Mouse (Mus musculus): ENCODE measurements at regions not wholly inside any gene's neighbourhood (a gene's known extent, or its start where the extent isn't known, plus 50 kb on each side); places are given as distances from the start of the nearest gene placed in this dataset.

- ATAC-seq (ENCODE audit: low FRiP score) (no peak), DNase-seq (ENCODE audit: low spot score) (no peak)
- H3K4me3 ChIP-seq (ENCODE audit: low read depth, low read length): no peak overlapping the region
- TF ChIP-seq CTCF (IDR thresholded peaks at IDR 0.05): no peak
- no peak overlapping the region for H3K4me2 ChIP-seq (ENCODE audit: low read depth, low read length, poor library complexity, severe bottlenecking)
- no peaks in the 10 kb centered on the region for H3K9me3 ChIP-seq (ENCODE audit: low read length)
- no peaks in the 10 kb centered on the region for H3K27me3 ChIP-seq (ENCODE audit: insufficient read depth, low read length)
- no peak overlapping the region for H3K9ac ChIP-seq (replicated peaks; ENCODE audit: low read length, poor library complexity, severe bottlenecking)
- no peaks in the 10 kb centered on the region for H3K36me3 ChIP-seq (ENCODE audit: insufficient read depth, low read length)
- H3K27ac ChIP-seq (ENCODE audit: low read depth, low read length): no peak overlapping the region
- H3K4me1 ChIP-seq (ENCODE audit: insufficient read depth, low read length): no peaks in the 10 kb centered on the region
Measured at GRCm38 (mm10) chr13:84365503-84365902, 143.4 kb downstream of the Tmem161b start.

- H3K9ac ChIP-seq (replicated peaks; ENCODE audit: low read length, poor library complexity, severe bottlenecking): no peak overlapping the region
- H3K36me3 ChIP-seq (ENCODE audit: insufficient read depth, low read length): no peaks in the 10 kb centered on the region
- H3K27me3 ChIP-seq (ENCODE audit: insufficient read depth, low read length): no peaks in the 10 kb centered on the region
- H3K9me3 ChIP-seq (ENCODE audit: low read length): no peaks in the 10 kb centered on the region
- no peak for ATAC-seq (ENCODE audit: low FRiP score)
- H3K27ac ChIP-seq (ENCODE audit: low read depth, low read length): no peak overlapping the region
- no peaks in the 10 kb centered on the region for H3K4me1 ChIP-seq (ENCODE audit: insufficient read depth, low read length)
- no peak overlapping the region for H3K4me2 ChIP-seq (ENCODE audit: low read depth, low read length, poor library complexity, severe bottlenecking)
- DNase-seq (ENCODE audit: low spot score): no peak
- no peak for TF ChIP-seq CTCF (IDR thresholded peaks at IDR 0.05)
- H3K4me3 ChIP-seq (ENCODE audit: low read depth, low read length): no peak overlapping the region
Measured at GRCm38 (mm10) chr13:84366017-84366416, 143.9 kb downstream of the Tmem161b start.

- Histone ChIP-seq H3K4me2 (ENCODE audit: low read depth, low read length, poor library complexity, severe bottlenecking) (no peak overlapping the region), H3K36me3 (ENCODE audit: insufficient read depth, low read length) (no peaks in the 10 kb centered on the region), H3K4me1 (ENCODE audit: insufficient read depth, low read length) (no peaks in the 10 kb centered on the region), H3K27me3 (ENCODE audit: insufficient read depth, low read length) (no peaks in the 10 kb centered on the region), H3K4me3 (ENCODE audit: low read depth, low read length) (no peak overlapping the region), H3K27ac (ENCODE audit: low read depth, low read length) (no peak overlapping the region), H3K9me3 (ENCODE audit: low read length) (no peaks in the 10 kb centered on the region), H3K9ac (replicated peaks; ENCODE audit: low read length, poor library complexity, severe bottlenecking) (no peak overlapping the region)
- ATAC-seq (ENCODE audit: low FRiP score): no peak
- WGBS: 71% methylated on average over 1 of the region's 1 CpGs
- no peak for DNase-seq (ENCODE audit: low spot score)
- TF ChIP-seq CTCF (IDR thresholded peaks at IDR 0.05): no peak
Measured at GRCm38 (mm10) chr13:84366839-84367238, 144.7 kb downstream of the Tmem161b start.

- 82% methylated on average over 2 of the region's 2 CpGs for WGBS
- no peak for DNase-seq (ENCODE audit: low spot score)
Measured at GRCm38 (mm10) chr13:84368225-84368624, 146.1 kb downstream of the Tmem161b start.

GRCm38 (mm10) chr13:84374711-84375257 is 152.7 kb downstream of the Tmem161b start:
- no peak for TF ChIP-seq CTCF (IDR thresholded peaks at IDR 0.05)
- 90% methylated on average over 4 of the region's 4 CpGs for WGBS
- Histone ChIP-seq H3K27me3 (ENCODE audit: insufficient read depth, low read length) (no peaks in the 10 kb centered on the region), H3K4me1 (ENCODE audit: insufficient read depth, low read length) (no peaks in the 10 kb centered on the region), H3K4me2 (ENCODE audit: low read depth, low read length, poor library complexity, severe bottlenecking) (no peak overlapping the region), H3K4me3 (ENCODE audit: low read depth, low read length) (no peak overlapping the region), H3K9me3 (ENCODE audit: low read length) (no peaks in the 10 kb centered on the region), H3K9ac (replicated peaks; ENCODE audit: low read length, poor library complexity, severe bottlenecking) (no peak overlapping the region), H3K27ac (ENCODE audit: low read depth, low read length) (no peak overlapping the region), H3K36me3 (ENCODE audit: insufficient read depth, low read length) (no peaks in the 10 kb centered on the region)
- DNase-seq (ENCODE audit: low spot score) (no peak), ATAC-seq (ENCODE audit: low FRiP score) (no peak)

More at GRCm38 (mm10) chr13:84368225-84368624, 146.1 kb downstream of the Tmem161b start:
- H3K36me3 ChIP-seq (ENCODE audit: insufficient read depth, low read length): no peaks in the 10 kb centered on the region
- H3K9me3 ChIP-seq (ENCODE audit: low read length): no peaks in the 10 kb centered on the region
- no peaks in the 10 kb centered on the region for H3K27me3 ChIP-seq (ENCODE audit: insufficient read depth, low read length)
- no peak overlapping the region for H3K9ac ChIP-seq (replicated peaks; ENCODE audit: low read length, poor library complexity, severe bottlenecking)
- no peak overlapping the region for H3K27ac ChIP-seq (ENCODE audit: low read depth, low read length)
- H3K4me3 ChIP-seq (ENCODE audit: low read depth, low read length): no peak overlapping the region
- no peak for TF ChIP-seq CTCF (IDR thresholded peaks at IDR 0.05)
- ATAC-seq (ENCODE audit: low FRiP score): no peak
- no peaks in the 10 kb centered on the region for H3K4me1 ChIP-seq (ENCODE audit: insufficient read depth, low read length)
- no peak overlapping the region for H3K4me2 ChIP-seq (ENCODE audit: low read depth, low read length, poor library complexity, severe bottlenecking)

GRCm38 (mm10) chr13:84375941-84376340 is 153.8 kb downstream of the Tmem161b start:
- no peak overlapping the region for H3K4me2 ChIP-seq (ENCODE audit: low read depth, low read length, poor library complexity, severe bottlenecking)

More at GRCm38 (mm10) chr13:84375941-84376340, 153.8 kb downstream of the Tmem161b start:
- 87% methylated on average over 4 of the region's 4 CpGs for WGBS
- no peaks in the 10 kb centered on the region for H3K9me3 ChIP-seq (ENCODE audit: low read length)
- TF ChIP-seq CTCF (IDR thresholded peaks at IDR 0.05): no peak
- H3K4me3 ChIP-seq (ENCODE audit: low read depth, low read length): no peak overlapping the region
- no peaks in the 10 kb centered on the region for H3K27me3 ChIP-seq (ENCODE audit: insufficient read depth, low read length)
- no peaks in the 10 kb centered on the region for H3K36me3 ChIP-seq (ENCODE audit: insufficient read depth, low read length)
- no peaks in the 10 kb centered on the region for H3K4me1 ChIP-seq (ENCODE audit: insufficient read depth, low read length)
- DNase-seq (ENCODE audit: low spot score): no peak
- ATAC-seq (ENCODE audit: low FRiP score): no peak
- no peak overlapping the region for H3K27ac ChIP-seq (ENCODE audit: low read depth, low read length)
- H3K9ac ChIP-seq (replicated peaks; ENCODE audit: low read length, poor library complexity, severe bottlenecking): no peak overlapping the region
